Mouse (Mus musculus) midbrain, embryonic 12.5 days (tissue): ENCODE results near the gene Kdm6b. TPM values are rescaled to one million over a fixed set of nuclear protein-coding genes. Genes with fewer than 3 reads are reported as not detected.
A peak's percentile ranks its signal among the peaks of the same experiment; 100 is the strongest.

Experiments used
- ATAC-seq: fragments of 200-750 bp; cut with Nextera tagmentation; 2 replicates; pipeline ENCODE4 v1.8.0; 2017; ENCODE audit warnings: low read depth, moderate TSS enrichment, moderate library complexity; ENCODE audit not compliant: low FRiP score
- H3K27ac ChIP-seq: fragments of 300-500 bp; sonication (generic); replicated peaks from 2 replicates; pipeline ENCODE4 v1.5.1; 2016; ENCODE audit warnings: mild to moderate bottlenecking
- H3K27me3 ChIP-seq: fragments of 300-500 bp; sonication (generic); 2 replicates; pipeline ENCODE4 v1.6.1; 2016; ENCODE audit warnings: mild to moderate bottlenecking
- H3K36me3 ChIP-seq: fragments of 300-500 bp; sonication (generic); 2 replicates; pipeline ENCODE4 v1.6.1; 2016
- H3K4me1 ChIP-seq: fragments of 300-500 bp; sonication (generic); 2 replicates; pipeline ENCODE4 v1.6.1; 2016
- H3K4me2 ChIP-seq: fragments of 300-500 bp; sonication (generic); replicated peaks from 2 replicates; pipeline ENCODE4 v1.6.1; 2016; ENCODE audit warnings: mild to moderate bottlenecking, moderate library complexity
- H3K4me3 ChIP-seq: fragments of 300-500 bp; sonication (generic); 2 replicates; pipeline ENCODE4 v1.5.1; 2016; ENCODE audit warnings: mild to moderate bottlenecking
- H3K9ac ChIP-seq: fragments of 300-500 bp; sonication (generic); replicated peaks from 2 replicates; pipeline ENCODE4 v1.6.1; 2016; ENCODE audit warnings: mild to moderate bottlenecking, moderate library complexity
- H3K9me3 ChIP-seq: fragments of 300-500 bp; sonication (generic); 2 replicates; pipeline ENCODE4 v1.6.1; 2016; ENCODE audit warnings: mild to moderate bottlenecking
- WGBS: fragments of 180-500 bp; shearing (Covaris S2); methylation state at CpG from one replicate; pipeline ENCODE4 v1.1.7; 2016; 5-methylcytosine and 5-hydroxymethylcytosine counted together
- polyA plus RNA-seq: library from polyadenylated mRNA; unstranded; fragments of >200 nt; fragmentation: Nextera tagmentation; extraction: Ambion mirVana; gene quantifications from 2 replicates; pipeline ENCODE4 v1.2.1, GENCODE M21; 2016

Kdm6b gene
- polyA plus RNA-seq, 1 experiment from 2014 or later: 48.7 TPM

DNA sequence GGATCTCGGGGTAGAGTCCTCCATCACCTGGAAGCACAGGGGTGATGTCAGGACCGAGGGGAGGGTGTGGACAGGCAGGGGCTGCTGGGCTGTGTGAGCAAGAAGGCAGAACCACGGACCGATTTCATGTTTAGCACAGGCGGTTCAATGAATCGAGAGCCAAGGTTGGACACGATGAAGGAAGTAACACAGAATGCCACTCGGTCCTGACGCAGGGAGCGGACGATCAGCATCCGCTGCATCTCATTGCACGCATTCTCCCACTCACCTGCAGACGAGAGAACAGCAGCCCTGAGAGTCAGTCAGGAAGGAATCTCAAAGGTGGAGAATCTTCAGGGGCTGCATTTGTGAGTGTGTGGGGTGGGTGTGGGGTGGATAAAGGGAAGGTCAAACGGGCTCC is 17.2 kb upstream of the Kdm6b start:
- Histone ChIP-seq H3K27me3 (no peaks in the 10 kb centered on the region), H3K27ac (no peak overlapping the region), H3K9me3 (no peaks in the 10 kb centered on the region), H3K4me2 (no peak overlapping the region), H3K4me1 (0 out of 2 replicates have a peak, but pooled peaks cover 10% of the 10 kb centered on the region), H3K9ac (0 out of 2 replicates have a peak overlapping the region, but pooled peaks have one; percentile 20), H3K36me3 (no peaks in the 10 kb centered on the region), H3K4me3 (no peak overlapping the region)
- no peak for ATAC-seq
- WGBS: 88% methylated on average over 15 of the region's 15 CpGs

DNA sequence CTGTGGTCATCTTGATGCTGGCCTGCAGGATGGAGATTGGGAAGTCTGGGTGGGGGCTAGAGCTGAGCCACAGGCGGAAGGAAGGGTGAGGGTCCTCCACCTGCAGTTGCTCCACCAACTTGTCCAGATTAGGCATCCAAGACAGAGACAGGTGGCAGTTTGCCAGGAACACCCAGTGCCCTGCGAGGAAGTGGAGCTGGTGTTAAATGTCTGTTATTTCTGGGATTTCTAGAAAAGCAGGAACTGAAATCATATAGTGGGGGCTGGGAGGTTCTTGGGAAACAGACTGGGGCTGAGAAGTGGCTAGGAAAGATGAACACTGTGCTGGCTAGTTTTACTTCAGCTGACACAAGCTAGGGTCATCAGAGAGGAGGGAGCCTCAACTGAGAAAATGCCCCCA is 15.8 kb upstream of the Kdm6b start:
- H3K4me1 ChIP-seq: 0 out of 2 replicates have a peak, but pooled peaks cover 10% of the 10 kb centered on the region
- no peak overlapping the region for H3K4me3 ChIP-seq
- H3K27me3 ChIP-seq: no peaks in the 10 kb centered on the region
- no peaks in the 10 kb centered on the region for H3K36me3 ChIP-seq
- no peak for ATAC-seq
- no peaks in the 10 kb centered on the region for H3K9me3 ChIP-seq
- H3K9ac ChIP-seq: no peak overlapping the region
- H3K4me2 ChIP-seq: no peak overlapping the region
- no peak overlapping the region for H3K27ac ChIP-seq
- 64% methylated on average over 2 of the region's 2 CpGs for WGBS

DNA sequence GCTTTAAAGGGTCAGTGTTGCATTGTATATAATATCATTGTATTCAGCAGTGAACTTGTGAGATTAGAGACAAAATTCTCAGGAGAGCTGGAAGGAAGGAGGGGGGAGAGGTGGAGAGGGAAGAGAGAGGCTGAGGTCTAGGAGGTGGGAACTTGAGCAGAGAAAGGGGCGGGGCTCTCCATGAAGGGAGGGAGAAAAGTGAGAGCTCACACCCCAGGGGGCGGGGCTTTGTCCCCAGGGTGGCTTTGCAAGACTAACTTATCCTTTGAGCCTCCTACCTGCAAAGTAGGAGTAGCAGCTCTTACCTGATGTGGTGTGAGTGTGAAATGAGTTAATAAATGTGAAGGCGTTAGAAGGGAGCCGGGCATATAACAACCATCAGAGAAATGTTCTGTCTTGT is 15.3 kb upstream of the Kdm6b start:
- ATAC-seq: no peak

DNA sequence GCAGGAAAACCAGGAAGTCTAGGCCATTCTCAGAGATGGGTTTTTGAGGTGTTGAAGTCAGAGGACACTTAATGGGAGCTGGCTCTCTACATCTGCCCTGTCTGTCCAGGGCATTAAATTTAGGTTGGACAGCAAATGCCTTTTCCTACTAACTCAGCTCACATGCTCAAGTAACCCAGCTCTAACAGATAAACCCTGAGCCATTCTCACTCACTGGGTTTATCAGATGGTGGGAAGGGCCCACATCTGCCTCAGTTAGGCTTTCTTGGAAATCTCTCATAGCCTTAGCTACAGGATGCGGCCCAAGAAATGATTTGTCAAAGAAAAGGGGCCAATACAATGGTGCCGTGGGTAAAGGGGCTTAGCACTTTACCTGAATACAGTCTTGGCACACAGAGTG is 12.8 kb upstream of the Kdm6b start:
- 0 out of 2 replicates have a peak, but pooled peaks cover 6% of the 10 kb centered on the region for H3K4me1 ChIP-seq
- H3K36me3 ChIP-seq: no peaks in the 10 kb centered on the region
- 73% methylated on average over 2 of the region's 2 CpGs for WGBS
- H3K9me3 ChIP-seq: no peaks in the 10 kb centered on the region
- ATAC-seq: no peak
- no peak overlapping the region for H3K4me2 ChIP-seq
- no peak overlapping the region for H3K27ac ChIP-seq
- H3K4me3 ChIP-seq: no peak overlapping the region
- peaks cover 21% of the 10 kb centered on the region for H3K27me3 ChIP-seq
- no peak overlapping the region for H3K9ac ChIP-seq

More for the DNA sequence above, 15.3 kb upstream of the Kdm6b start:
- Histone ChIP-seq H3K4me3 (no peak overlapping the region), H3K27ac (no peak overlapping the region), H3K4me2 (no peak overlapping the region), H3K27me3 (no peaks in the 10 kb centered on the region; the same call in none of the 2 replicates), H3K36me3 (no peaks in the 10 kb centered on the region), H3K4me1 (0 out of 2 replicates have a peak, but pooled peaks cover 10% of the 10 kb centered on the region), H3K9ac (no peak overlapping the region), H3K9me3 (no peaks in the 10 kb centered on the region)
- WGBS: 36% methylated on average over 4 of the region's 4 CpGs

DNA sequence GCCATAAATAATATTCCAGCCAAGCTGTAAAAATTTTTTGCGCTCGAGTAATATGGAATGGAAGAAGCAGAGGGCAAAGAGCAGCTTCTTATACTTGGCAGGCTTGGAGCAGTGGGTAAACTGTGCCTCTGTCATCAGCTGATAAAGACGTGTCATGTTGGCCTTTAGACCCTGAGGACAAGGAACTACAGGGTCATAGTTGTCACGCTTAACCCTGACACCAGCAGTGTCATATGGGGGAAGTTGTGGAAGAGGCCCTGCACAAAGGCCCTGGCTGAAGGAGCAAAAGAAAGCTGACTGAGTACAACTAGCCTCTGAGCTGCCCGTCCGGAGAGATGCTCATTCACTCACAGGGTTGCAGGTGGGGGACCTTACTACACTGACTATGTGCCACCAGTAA is 10.4 kb upstream of the Kdm6b start:
- no peak for ATAC-seq
- 74% methylated on average over 6 of the region's 6 CpGs for WGBS
- no peak overlapping the region for H3K27ac ChIP-seq

DNA sequence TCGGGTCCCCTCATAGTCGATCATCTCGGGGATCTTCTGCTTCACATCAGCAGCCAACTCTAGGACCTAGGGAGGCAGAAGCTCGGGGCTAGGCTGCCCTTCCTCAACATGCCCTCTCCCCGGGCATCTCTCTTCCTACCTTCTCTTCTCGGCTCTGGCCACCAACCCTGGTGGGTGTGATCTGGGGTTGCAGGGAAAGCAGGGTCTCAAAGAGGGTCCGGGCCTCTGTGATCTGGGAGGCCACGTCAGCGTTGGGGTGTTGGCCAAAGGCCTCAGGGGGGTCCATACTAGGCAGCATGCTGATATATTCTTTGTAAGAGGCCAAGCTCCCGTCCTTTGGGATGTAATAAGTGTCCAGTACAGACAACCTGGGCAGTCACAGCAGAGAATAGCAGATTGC is 9.4 kb upstream of the Kdm6b start:
- no peak overlapping the region for H3K27ac ChIP-seq

More for the DNA sequence above, 10.4 kb upstream of the Kdm6b start:
- Histone ChIP-seq H3K9me3 (no peaks in the 10 kb centered on the region), H3K27me3 (peaks cover 39% of the 10 kb centered on the region), H3K9ac (no peak overlapping the region), H3K4me2 (no peak overlapping the region), H3K4me1 (peaks cover 26% of the 10 kb centered on the region), H3K4me3 (no peak overlapping the region), H3K36me3 (no peaks in the 10 kb centered on the region)

DNA sequence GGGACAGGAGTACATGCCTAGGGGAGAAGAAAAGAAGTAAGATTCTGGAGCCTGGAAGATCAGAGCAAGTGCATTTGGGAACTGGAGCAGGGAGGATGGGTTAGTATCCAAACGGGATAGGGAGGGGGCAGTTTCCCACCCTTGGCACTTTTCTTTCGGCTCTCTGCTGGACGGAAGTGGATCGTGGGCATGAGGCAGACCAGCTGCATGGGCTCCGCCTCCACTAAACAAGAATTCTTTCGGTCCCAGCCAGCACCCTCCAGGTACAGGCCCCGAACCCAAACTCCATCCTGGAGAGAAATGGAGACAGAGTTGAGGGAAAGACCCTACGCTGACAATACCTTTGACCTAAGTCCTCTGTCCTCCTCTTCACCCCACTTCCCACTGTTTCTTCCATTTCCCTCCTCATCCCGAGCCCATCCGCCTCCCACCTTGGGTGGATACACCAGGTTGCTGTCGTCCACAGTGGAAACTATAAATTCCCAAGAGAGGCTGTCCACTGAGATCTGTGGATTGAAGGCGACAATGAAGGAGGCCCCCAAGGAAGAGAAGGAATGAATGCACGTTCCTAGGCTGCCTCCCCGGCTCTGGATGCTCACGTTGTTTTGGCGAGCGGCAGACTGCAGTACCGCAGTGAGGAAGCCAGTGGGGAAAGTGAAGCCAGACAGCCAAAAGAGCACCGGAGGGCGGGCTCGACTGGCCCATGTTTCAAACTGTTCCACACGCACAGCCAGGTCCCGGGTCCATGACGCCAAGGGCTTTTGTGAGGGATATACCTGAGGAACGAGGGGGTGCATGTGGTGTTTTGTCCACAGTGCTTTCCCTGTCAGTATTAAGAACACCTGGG is 7.9 kb upstream of the Kdm6b start:
- 0 out of 2 replicates have a peak overlapping the region, but pooled peaks have one; percentile 12 for H3K9ac ChIP-seq
- H3K4me3 ChIP-seq: 0 out of 2 replicates have a peak overlapping the region, but pooled peaks have one; percentile 2
- no peaks in the 10 kb centered on the region for H3K36me3 ChIP-seq
- peaks cover 39% of the 10 kb centered on the region for H3K27me3 ChIP-seq
- peaks cover 41% of the 10 kb centered on the region for H3K4me1 ChIP-seq
- 8% methylated on average over 25 of the region's 25 CpGs for WGBS
- H3K4me2 ChIP-seq: peak overlapping the region; percentile 98
- no peak for ATAC-seq
- no peaks in the 10 kb centered on the region for H3K9me3 ChIP-seq
- H3K27ac ChIP-seq: no peak overlapping the region

More for the DNA sequence above, 9.4 kb upstream of the Kdm6b start:
- no peak overlapping the region for H3K9ac ChIP-seq
- H3K4me2 ChIP-seq: no peak overlapping the region
- no peaks in the 10 kb centered on the region for H3K36me3 ChIP-seq
- ATAC-seq: no peak
- WGBS: 90% methylated on average over 10 of the region's 10 CpGs
- H3K9me3 ChIP-seq: no peaks in the 10 kb centered on the region
- H3K4me1 ChIP-seq: peaks cover 28% of the 10 kb centered on the region
- H3K27me3 ChIP-seq: peaks cover 39% of the 10 kb centered on the region
- H3K4me3 ChIP-seq: no peak overlapping the region

DNA sequence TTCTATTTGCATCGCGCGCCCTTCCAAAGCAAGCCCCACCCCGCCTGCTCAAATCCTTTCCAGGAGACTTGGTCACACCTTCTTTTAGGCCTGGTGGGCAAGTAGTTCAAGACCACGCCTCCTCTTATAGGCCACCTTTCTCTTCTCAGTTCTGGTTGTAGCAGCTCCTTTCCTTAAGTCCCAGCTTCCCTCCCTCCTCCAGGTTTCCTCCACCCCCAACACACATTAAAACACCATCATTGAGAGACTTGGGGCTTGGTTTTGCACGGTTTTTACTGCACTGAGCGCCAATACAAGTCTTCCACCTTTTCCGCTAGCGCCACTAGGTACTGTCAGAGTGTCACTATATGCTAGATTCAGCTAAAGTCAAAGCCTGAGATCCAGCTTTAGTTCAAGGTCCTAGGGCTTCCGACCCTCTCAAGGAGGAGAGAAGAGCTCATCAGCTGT is 7.1 kb upstream of the Kdm6b start:
- Histone ChIP-seq H3K9ac (peak overlapping the region; percentile 34; the same call in 1 of the 2 replicates), H3K4me1 (peaks cover 41% of the 10 kb centered on the region)

DNA sequence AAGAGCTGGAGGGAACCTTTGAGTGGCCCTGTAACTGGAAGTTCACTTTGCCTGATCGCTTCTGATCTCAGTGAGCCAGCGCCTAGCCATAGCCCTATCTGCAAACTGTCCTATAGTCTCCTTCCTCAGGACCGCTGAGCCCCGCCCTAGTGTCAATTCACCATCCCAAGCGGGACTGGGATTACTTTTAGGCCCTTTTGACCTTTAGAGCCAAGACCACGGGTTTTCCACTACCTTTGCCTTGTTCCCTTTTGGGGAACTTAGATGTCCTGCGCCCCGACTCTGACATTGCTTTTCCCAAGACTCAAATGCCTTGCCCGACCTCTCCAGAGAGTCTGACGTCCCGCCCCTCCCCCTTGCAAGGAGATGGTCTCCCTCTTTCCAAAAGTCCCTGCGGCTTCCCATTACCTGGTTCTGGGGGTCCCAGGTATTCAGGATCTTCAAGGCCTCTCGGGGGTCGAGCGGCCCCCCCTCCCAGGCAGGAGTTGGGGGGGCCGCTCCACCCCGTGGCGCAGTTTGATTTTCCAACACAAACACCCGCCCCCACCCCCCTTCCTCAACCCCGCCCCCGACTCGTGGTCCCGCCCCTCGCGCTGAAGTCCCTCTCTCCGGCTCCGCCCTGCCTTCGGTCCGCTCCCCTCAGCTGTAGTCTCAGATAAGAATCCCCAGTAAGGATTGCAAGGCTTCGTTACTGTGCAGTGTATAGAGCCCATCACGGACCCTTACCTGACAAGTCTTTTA is 6.5 kb upstream of the Kdm6b start:
- H3K9ac ChIP-seq: peak overlapping the region; percentile 34; the same call in 1 of the 2 replicates
- H3K9me3 ChIP-seq: no peaks in the 10 kb centered on the region
- H3K27ac ChIP-seq: peak overlapping the region; percentile 98; the same call in 1 of the 2 replicates
- H3K27me3 ChIP-seq: peaks cover 39% of the 10 kb centered on the region
- H3K4me3 ChIP-seq: peak overlapping the region; percentile 64
- H3K36me3 ChIP-seq: no peaks in the 10 kb centered on the region
- peak overlapping the region; percentile 98 for H3K4me2 ChIP-seq
- no peak for ATAC-seq
- under 1% methylated on average over 29 of the region's 31 CpGs for WGBS
- peaks cover 45% of the 10 kb centered on the region for H3K4me1 ChIP-seq

More for the DNA sequence above, 7.1 kb upstream of the Kdm6b start:
- WGBS: 8% methylated on average over 10 of the region's 10 CpGs
- H3K4me3 ChIP-seq: peak overlapping the region; percentile 64
- no peak overlapping the region for H3K27ac ChIP-seq
- no peaks in the 10 kb centered on the region for H3K9me3 ChIP-seq
- H3K4me2 ChIP-seq: peak overlapping the region; percentile 98
- ATAC-seq: no peak
- peaks cover 39% of the 10 kb centered on the region for H3K27me3 ChIP-seq
- no peaks in the 10 kb centered on the region for H3K36me3 ChIP-seq

DNA sequence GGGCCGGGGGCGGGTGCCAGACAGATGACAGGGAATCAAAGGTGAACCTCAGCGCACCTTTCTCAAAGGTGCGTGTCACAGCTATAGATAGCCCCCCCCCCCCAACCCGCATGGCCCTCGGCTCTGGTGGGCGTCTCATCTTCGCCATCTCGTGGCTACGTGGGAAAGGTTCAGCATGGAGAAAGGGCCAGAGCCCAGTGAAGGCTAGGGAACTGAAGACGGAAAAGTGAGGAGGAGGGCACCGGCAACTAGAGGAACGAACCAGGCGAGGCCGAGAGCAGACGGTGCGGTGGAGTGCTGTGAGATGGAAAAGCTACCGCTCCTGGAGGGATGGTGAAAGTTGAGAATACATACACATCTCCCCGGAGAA is 6.0 kb upstream of the Kdm6b start:
- H3K4me1 ChIP-seq: peaks cover 50% of the 10 kb centered on the region
- peak overlapping the region; percentile 31 for H3K9ac ChIP-seq
- peak overlapping the region; percentile 98 for H3K4me2 ChIP-seq
- no peaks in the 10 kb centered on the region for H3K36me3 ChIP-seq
- H3K27me3 ChIP-seq: peaks cover 39% of the 10 kb centered on the region
- WGBS: under 1% methylated on average over 19 of the region's 19 CpGs
- H3K27ac ChIP-seq: peak overlapping the region; percentile 98
- peak overlapping the region; percentile 64 for H3K4me3 ChIP-seq
- ATAC-seq: no peak
- H3K9me3 ChIP-seq: no peaks in the 10 kb centered on the region

DNA sequence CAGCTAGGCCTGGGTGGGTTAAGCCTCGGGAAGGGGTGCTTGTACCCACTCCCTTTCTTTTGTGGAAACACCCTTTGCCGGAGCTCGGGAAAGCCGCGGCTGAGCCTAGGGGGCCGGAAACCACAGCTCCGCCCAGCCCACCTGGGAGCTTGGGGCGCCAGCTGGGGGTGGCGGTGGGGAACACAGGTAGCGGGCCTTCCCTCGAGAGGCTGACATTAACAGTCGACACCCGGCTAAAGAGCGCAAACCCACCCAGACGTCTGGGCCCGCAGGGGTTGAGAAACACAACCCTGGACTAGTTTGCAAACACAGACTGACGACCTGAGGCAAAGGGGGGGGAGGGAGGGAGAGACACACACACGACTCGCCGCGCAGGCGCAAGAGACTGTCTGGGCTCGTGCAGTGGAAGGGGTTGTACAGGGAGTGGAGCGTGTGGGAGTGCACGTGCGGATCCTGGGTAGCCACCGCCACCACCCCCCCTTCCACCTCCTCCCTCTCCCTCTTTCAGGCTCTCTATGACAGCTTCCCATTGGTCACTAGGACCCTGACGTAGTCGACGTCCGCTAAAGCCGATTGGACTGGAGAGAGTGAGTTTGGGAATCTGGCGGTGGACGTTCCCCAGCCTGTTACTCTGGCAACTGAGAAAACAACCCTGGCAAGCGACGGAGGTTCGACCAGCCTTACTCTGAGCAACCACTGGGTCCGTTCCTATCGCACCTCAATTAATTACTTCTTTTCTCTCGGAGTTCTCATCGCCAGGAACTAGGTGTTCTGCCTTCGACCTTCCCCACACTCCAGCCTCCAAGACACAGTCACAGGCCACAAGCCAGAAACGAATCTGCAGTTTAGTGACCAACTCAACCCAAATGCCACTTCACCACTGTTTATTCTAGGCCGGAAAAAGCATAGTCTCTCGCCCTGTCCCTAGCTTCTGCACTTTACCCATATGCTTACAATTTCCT is 5.3 kb upstream of the Kdm6b start:
- Histone ChIP-seq H3K27ac (peak overlapping the region; percentile 98), H3K36me3 (no peaks in the 10 kb centered on the region), H3K4me3 (peak overlapping the region; percentile 64), H3K27me3 (peaks cover 39% of the 10 kb centered on the region), H3K9me3 (no peaks in the 10 kb centered on the region), H3K9ac (peak overlapping the region; percentile 63), H3K4me2 (peak overlapping the region; percentile 98), H3K4me1 (peaks cover 57% of the 10 kb centered on the region)
- ATAC-seq: peak; percentile 90
- 1% methylated on average over 45 of the region's 45 CpGs for WGBS
